Mouse (Mus musculus) adrenal gland, adult 10 weeks (tissue): ENCODE measurements around the gene Gm10717. TPM values are rescaled to one million over a fixed set of nuclear protein-coding genes. Genes with fewer than 3 reads are reported as not detected.

Experiments
- polyA plus RNA-seq: library from polyadenylated mRNA; stranded (reverse); fragments of 350-450 nt; fragmentation: Illumina TruSeq; extraction: RNeasy Lipid Tissue Mini Kit (QIAGEN cat#74804); gene quantifications from one replicate; pipeline ENCODE4 v1.2.3, GENCODE M21; 2014; ENCODE audit warnings: low read depth, low replicate concordance

Gene Gm10717
- polyA plus RNA-seq, result not detected

DNA sequence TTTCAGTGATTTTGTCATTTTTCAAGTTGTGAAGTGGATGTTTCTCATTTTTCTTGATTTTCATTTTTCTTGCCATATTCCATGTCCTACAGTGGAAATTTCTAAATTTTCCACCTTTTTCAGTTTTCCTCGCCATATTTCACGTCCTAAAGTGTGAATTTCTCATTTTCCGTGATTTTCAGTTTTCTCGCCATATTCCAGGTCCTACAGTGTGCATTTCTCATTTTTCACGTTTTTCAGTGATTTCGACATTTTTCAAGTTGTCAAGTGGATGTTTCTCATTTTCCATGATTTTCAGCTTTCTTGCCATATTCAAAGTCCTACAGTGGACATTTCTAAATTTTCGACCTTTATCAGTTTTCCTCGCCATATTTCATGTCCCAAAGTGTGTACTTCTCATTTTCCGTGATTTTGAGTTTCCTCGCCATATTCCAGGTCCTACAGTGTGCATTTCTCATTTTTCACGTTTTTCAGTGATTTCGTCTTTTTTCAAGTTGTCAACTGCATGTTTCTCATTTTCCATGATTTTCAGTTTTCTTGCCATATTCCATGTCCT lies at the start of gene Gm10717:
Gene Gm10717 (plus strand): TSS at position 506 of the 556 bp plus-strand sequence.

DNA sequence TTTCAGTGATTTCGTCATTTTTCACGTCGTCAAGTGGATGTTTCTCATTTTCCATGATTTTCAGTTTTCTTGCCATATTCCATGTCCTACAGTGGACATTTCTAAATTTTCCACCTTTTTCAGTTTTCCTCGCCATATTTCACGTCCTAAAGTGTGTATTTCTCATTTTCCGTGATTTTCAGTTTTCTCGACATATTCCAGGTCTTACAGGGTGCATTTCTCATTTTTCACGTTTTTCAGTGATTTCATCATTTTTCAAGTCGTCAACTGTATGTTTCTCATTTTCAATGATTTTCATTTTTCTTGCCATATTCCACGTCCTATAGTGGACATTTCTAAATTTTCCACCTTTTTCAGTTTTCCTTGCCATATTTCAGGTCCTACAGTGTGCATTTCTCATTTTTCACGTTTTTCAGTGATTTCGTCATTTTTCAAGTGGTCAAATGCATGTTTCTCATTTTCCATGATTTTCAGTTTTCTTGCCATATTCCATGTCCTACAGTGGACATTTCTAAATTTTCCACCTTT lies 24.7 kb upstream of the Gm10717 start, which contains the start of gene Gm10722:
Gene Gm10722 (plus strand): TSS at position 478 of the 528 bp plus-strand sequence.

DNA sequence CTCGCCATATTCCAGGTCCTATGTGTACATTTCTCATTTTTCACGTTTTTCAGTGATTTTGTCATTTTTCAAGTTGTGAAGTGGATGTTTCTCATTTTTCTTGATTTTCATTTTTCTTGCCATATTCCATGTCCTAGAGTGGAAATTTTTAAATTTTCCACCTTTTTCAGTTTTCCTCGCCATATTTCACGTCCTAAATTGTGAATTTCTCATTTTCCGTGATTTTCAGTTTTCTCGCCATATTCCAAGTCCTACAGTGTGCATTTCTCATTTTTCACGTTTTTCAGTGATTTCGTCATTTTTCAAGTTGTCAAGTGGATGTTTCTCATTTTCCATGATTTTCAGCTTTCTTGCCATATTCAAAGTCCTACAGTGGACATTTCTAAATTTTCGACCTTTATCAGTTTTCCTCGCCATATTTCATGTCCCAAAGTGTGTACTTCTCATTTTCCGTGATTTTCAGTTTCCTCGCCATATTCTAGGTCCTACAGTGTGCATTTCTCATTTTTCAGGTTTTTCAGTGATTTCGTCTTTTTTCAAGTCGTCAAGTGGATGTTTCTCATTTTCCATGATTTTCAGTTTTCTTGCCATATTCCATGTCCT lies 22.3 kb upstream of the Gm10717 start, which contains the start of gene Gm11168:
Gene Gm11168 (plus strand): TSS at position 553 of the 603 bp plus-strand sequence.

DNA sequence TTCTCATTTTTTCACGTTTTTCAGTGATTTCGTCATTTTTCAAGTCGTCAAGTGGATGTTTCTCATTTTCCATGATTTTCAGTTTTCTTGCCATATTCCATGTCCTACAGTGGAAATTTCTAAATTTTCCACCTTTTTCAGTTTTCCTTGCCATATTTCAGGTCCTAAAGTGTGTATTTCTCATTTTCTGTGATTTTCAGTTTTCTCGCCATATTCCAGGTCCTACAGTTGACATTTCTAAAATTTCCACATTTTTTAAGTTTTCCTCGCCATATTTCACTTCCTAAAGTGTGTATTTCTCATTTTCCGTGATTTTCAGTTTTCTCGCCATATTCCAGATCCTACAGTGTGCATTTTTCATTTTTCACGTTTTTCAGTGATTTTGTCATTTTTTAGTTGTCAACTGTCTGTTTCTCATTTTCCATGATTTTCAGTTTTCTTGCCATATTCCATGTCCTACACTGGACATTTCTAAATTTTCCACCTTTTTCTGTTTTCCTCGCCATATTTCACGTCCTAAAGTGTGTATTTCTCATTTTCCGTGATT lies 12.4 kb upstream of the Gm10717 start, which contains the start of gene Gm10721:
Gene Gm10721 (plus strand): TSS at position 408 of the 547 bp plus-strand sequence.

GRCm38 (mm10) chr9:3015354-3015753 lies 9.9 kb upstream of the Gm10717 start, which contains the start of gene Gm10720:
Gene Gm10720 (plus strand): TSS chr9:3015654.

DNA sequence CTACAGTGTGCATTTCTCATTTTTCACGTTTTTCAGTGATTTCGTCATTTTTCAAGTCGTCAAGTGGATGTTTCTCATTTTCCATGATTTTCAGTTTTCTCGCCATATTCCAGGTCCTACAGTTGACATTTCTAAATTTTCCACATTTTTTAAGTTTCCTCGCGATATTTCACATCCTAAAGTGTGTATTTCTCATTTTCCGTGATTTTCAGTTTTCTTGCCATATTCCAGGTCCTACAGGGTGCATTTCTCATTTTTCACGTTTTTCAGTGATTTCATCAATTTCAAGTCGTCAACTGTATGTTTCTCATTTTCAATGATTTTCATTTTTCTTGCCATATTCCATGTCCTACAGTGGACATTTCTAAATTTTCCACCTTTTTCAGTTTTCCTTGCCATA lies 8.1 kb upstream of the Gm10717 start, which contains the start of gene Gm10719:
Gene Gm10719 (plus strand): TSS at position 301 of the 400 bp plus-strand sequence.

GRCm38 (mm10) chr9:3023312-3023984 lies 1.8 kb upstream of the Gm10717 start, which contains the start of gene Gm10718:
Gene Gm10718 (plus strand): TSS chr9:3023547.

DNA sequence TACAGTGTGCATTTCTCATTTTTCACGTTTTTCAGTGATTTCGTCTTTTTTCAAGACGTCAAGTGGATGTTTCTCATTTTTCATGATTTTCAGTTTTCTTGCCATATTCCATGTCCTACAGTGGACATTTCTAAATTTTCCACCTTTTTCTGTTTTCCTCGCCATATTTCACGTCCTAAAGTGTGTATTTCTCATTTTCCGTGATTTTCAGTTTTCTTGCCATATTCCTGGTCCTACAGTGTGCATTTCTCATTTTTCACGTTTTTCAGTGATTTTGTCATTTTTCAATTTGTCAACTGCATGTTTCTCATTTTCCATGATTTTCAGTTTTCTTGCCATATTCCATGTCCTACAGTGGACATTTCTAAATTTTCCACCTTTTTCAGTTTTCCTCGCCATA lies 9.1 kb downstream of the Gm10717 start, which contains the start of gene Gm17535:
Gene Gm17535 (plus strand): TSS at position 301 of the 400 bp plus-strand sequence.

DNA sequence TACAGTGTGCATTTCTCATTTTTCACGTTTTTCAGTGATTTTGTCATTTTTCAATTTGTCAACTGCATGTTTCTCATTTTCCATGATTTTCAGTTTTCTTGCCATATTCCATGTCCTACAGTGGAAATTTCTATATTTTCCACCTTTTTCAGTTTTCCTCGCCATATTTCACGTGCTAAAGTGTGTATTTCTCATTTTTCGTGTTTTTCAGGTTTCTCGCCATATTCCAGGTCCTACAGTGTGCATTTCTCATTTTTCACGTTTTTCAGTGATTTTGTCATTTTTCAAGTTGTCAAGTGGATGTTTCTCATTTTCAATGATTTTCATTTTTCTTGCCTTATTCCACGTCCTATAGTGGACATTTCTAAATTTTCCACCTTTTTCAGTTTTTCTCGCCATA lies 11.4 kb downstream of the Gm10717 start, which contains the start of gene Gm10715:
Gene Gm10715 (plus strand): TSS at position 301 of the 400 bp plus-strand sequence.

Other genes starting within 250 kb of the Gm10717 start
- not detected for gene Gm10722, start 24.5 kb upstream of the Gm10717 start, polyA plus RNA-seq
- gene Gm11168, start 22.1 kb upstream of the Gm10717 start, polyA plus RNA-seq, result not detected
- not detected for gene Gm10721, start 12.3 kb upstream of the Gm10717 start, polyA plus RNA-seq
- gene Gm10720, start 9.8 kb upstream of the Gm10717 start, polyA plus RNA-seq, result not detected
- gene Gm10719, start 8.0 kb upstream of the Gm10717 start, polyA plus RNA-seq, result not detected
- not detected for gene Gm10718, start 1.9 kb upstream of the Gm10717 start, polyA plus RNA-seq
- not detected for gene Gm17535, start 9.2 kb downstream of the Gm10717 start, polyA plus RNA-seq
- gene Gm10715, start 11.5 kb downstream of the Gm10717 start, polyA plus RNA-seq, result not detected